Mouse (Mus musculus): Measurements from ENCODE around the gene Cyp2c70. TPM values are rescaled to one million over a fixed set of nuclear protein-coding genes. Genes with fewer than 3 reads are reported as not detected.
"Not testable (repeated sequence)": the region's sequence is repeated elsewhere in the genome, so short reads cannot be mapped to it uniquely, and the experiment has no call there.

Cyp2c70 gene
- polyA plus RNA-seq, 1 experiment from 2014 or later: 1.3 TPM

GRCm38 (mm10) chr19:40178311-40178710 is 8.8 kb downstream of the Cyp2c70 start:
- H3K4me2 ChIP-seq (replicated peaks; ENCODE audit: low read depth): no peak overlapping the region
- TF ChIP-seq CTCF (IDR thresholded peaks at IDR 0.05; ENCODE audit: low read depth): no peak
- H3K4me1 ChIP-seq (replicated peaks; ENCODE audit: control insufficient read depth, insufficient read depth, low read length): 0 out of 2 replicates have a peak, but pooled peaks cover 3% of the 10 kb centered on the region
- no peak overlapping the region for H3K27ac ChIP-seq (ENCODE audit: low read depth, low read length)
- H3K27me3 ChIP-seq (replicated peaks; ENCODE audit: control insufficient read depth, insufficient read depth, low read length): no peaks in the 10 kb centered on the region
- H3K9ac ChIP-seq (ENCODE audit: low read depth, low read length): no peak overlapping the region
- ATAC-seq: no peak
- 64% methylated on average over 4 of the region's 4 CpGs for WGBS
- H3K4me3 ChIP-seq (ENCODE audit: low read depth, low read length): no peak overlapping the region
- H3K9me3 ChIP-seq (ENCODE audit: control insufficient read depth): no peaks in the 10 kb centered on the region
- H3K36me3 ChIP-seq (ENCODE audit: control insufficient read depth, insufficient read depth): no peaks in the 10 kb centered on the region

- H3K9ac ChIP-seq (ENCODE audit: low read depth, low read length); H3K27ac ChIP-seq (ENCODE audit: low read depth, low read length); H3K4me3 ChIP-seq (ENCODE audit: low read depth, low read length); H3K4me1 ChIP-seq (replicated peaks; ENCODE audit: control insufficient read depth, insufficient read depth, low read length); H3K9me3 ChIP-seq (ENCODE audit: control insufficient read depth); ATAC-seq; H3K4me2 ChIP-seq (replicated peaks; ENCODE audit: low read depth); H3K36me3 ChIP-seq (ENCODE audit: control insufficient read depth, insufficient read depth); H3K27me3 ChIP-seq (replicated peaks; ENCODE audit: control insufficient read depth, insufficient read depth, low read length): not testable (repeated sequence)
- TF ChIP-seq CTCF (IDR thresholded peaks at IDR 0.05; ENCODE audit: low read depth): peak; percentile 61
- WGBS: 79% methylated on average over 4 of the region's 4 CpGs
Measured at GRCm38 (mm10) chr19:40168391-40168790, 18.7 kb downstream of the Cyp2c70 start.

- not testable (repeated sequence) for H3K9ac ChIP-seq (ENCODE audit: low read depth, low read length); H3K4me2 ChIP-seq (replicated peaks; ENCODE audit: low read depth); H3K4me3 ChIP-seq (ENCODE audit: low read depth, low read length); H3K27ac ChIP-seq (ENCODE audit: low read depth, low read length); H3K4me1 ChIP-seq (replicated peaks; ENCODE audit: control insufficient read depth, insufficient read depth, low read length); H3K36me3 ChIP-seq (ENCODE audit: control insufficient read depth, insufficient read depth); H3K9me3 ChIP-seq (ENCODE audit: control insufficient read depth); H3K27me3 ChIP-seq (replicated peaks; ENCODE audit: control insufficient read depth, insufficient read depth, low read length); ATAC-seq
- 54% methylated on average over 2 of the region's 2 CpGs for WGBS
Measured at GRCm38 (mm10) chr19:40126996-40127395, 60.1 kb downstream of the Cyp2c70 start.

- H3K4me1 ChIP-seq (replicated peaks; ENCODE audit: control insufficient read depth, insufficient read depth, low read length); H3K9me3 ChIP-seq (ENCODE audit: control insufficient read depth); H3K36me3 ChIP-seq (ENCODE audit: control insufficient read depth, insufficient read depth); H3K4me3 ChIP-seq (ENCODE audit: low read depth, low read length); ATAC-seq; H3K9ac ChIP-seq (ENCODE audit: low read depth, low read length); H3K4me2 ChIP-seq (replicated peaks; ENCODE audit: low read depth); H3K27ac ChIP-seq (ENCODE audit: low read depth, low read length); H3K27me3 ChIP-seq (replicated peaks; ENCODE audit: control insufficient read depth, insufficient read depth, low read length): not testable (repeated sequence)
- WGBS: 88% methylated on average over 3 of the region's 3 CpGs
Measured at GRCm38 (mm10) chr19:40125165-40125564, 62.0 kb downstream of the Cyp2c70 start.

DNA sequence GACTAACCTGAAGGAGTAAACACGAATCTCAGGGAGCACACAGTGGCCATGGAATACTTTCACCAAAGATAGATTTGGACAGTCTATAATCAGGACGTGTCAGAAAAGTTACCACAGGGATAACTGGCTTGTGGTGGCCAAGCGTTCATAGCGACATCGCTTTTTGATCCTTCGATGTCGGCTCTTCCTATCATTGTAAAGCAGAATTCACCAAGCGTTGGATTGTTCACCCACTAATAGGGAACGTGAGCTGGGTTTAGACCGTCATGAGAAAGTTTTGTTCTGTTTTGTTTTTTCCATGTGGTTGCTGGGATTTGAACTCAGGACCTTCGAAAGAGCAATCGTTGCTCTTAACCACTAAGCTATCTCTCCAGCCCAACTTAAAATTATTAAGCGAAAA is 67.5 kb downstream of the Cyp2c70 start:
- H3K9ac ChIP-seq (ENCODE audit: low read depth, low read length); H3K27ac ChIP-seq (ENCODE audit: low read depth, low read length); H3K9me3 ChIP-seq (ENCODE audit: control insufficient read depth); H3K4me2 ChIP-seq (replicated peaks; ENCODE audit: low read depth); H3K36me3 ChIP-seq (ENCODE audit: control insufficient read depth, insufficient read depth); H3K4me3 ChIP-seq (ENCODE audit: low read depth, low read length); ATAC-seq; H3K27me3 ChIP-seq (replicated peaks; ENCODE audit: control insufficient read depth, insufficient read depth, low read length); H3K4me1 ChIP-seq (replicated peaks; ENCODE audit: control insufficient read depth, insufficient read depth, low read length): not testable (repeated sequence)
- 82% methylated on average over 13 of the region's 13 CpGs for WGBS

Other genes with a start within 250 kb of the Cyp2c70 start
- not detected in 2 replicates for gene Cyp2c37, start 194.9 kb downstream of the Cyp2c70 start, polyA plus RNA-seq (2015; fragmentation: Nextera tagmentation; extraction: Ambion mirVana)
- not detected in 2 replicates for gene Cyp2c54, start 113.5 kb downstream of the Cyp2c70 start, polyA plus RNA-seq (2015; fragmentation: Nextera tagmentation; extraction: Ambion mirVana)
- gene Cyp2c50, start 97.6 kb downstream of the Cyp2c70 start, polyA plus RNA-seq (2015; fragmentation: Nextera tagmentation; extraction: Ambion mirVana): not detected in 2 replicates
- 167 and 175 TPM in 2 replicates for gene Pdlim1, start 84.5 kb upstream of the Cyp2c70 start, polyA plus RNA-seq (2015; fragmentation: Nextera tagmentation; extraction: Ambion mirVana)